Mouse (Mus musculus): Measurements from ENCODE around the gene Il6st.

Gene Il6st

DNA sequence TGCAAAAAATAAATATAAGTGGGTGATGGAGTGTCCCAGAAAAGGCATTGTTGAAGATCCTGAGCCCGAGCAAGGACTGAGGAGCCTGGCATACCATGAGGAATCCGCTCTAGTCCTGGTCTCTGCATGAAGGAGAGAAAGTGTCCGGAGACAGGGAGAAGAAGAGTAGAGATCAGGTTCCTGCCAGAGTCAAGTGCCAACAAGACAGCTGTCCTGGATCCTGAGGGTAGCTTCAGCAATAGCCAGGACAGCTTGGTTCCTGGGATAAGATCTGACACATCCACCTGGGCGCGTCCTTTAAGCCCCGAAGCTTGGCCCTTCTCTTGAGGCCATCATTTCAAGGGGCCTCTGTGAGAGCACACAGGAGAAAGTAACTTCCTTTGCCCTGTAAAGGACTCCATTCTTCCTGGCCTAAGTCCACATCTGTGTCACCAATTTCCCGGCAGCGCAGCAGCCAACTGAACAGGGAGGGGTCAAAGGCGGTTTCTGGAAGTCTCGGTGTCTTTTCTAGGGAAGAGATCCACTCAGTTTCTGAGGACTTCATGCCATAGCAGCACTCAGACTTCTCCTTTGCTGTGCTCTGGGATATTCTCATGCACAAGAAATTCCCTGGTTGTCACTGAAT lies 59.6 kb downstream of the Il6st start:
- no peak for DNase-seq (ENCODE audit: low spot score in 2 of 2)

DNA sequence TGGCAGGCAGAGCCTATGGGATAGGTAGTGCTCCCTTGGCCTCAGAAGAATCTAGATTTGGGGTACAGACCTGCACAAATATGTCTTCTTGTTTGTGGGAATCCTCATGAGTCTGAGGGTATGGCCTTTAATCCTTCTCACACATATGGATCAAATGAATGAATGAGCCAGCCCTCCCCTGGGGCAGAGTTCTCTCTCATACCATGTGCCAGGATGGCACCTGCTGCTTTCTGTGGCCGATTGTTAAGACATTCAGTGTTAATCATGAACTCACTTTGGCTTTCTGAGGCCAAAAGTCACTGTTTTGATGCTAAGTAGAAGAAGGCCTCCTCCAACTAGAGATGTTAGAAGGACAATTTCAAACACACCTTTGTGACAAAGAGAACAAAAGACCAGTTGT lies 63.3 kb downstream of the Il6st start:
- DNase-seq (ENCODE audit: low spot score in 2 of 2): no peak

DNA sequence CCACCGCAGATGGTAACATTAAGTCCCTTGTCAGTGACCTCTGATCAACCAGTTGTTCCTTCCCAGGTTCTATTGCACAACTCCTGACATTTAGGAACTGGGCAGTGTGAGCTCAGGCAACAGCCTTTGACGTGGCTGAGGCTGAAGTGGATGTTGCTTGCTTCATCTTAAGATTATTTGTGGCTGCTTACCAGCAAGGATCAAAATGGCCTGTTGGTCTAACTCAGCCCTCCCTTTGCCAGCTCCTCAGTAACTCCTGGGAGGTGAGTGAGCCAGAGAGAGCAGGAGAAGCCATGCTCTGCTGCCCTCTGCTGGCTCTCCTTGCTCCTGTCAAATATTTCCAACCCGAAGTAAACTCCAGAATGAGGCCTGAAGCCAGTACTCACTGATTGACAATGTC lies 66.0 kb downstream of the Il6st start:
- DNase-seq (ENCODE audit: low spot score in 2 of 2): peak; percentile 45 to 77

DNA sequence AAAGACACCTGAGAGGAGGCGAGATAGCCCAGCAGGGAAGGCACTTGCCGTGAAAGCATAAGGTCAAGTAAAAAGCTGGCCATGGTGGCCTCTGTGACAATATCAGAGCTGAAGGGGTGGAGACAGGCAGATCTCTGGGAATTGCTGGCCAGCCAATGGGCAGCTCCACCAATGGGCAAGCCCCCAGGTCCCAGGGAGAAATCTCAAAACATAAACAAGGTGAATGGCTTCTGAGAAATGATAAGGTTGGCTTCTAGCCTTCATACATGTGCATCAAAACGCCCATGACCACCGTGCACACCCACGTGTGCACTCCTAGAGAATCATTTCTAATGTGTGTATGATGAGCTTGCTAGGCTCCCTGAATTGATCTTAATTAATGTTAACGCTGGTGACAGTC lies 68.4 kb downstream of the Il6st start:
- DNase-seq (ENCODE audit: low spot score in 2 of 2): no peak

DNA sequence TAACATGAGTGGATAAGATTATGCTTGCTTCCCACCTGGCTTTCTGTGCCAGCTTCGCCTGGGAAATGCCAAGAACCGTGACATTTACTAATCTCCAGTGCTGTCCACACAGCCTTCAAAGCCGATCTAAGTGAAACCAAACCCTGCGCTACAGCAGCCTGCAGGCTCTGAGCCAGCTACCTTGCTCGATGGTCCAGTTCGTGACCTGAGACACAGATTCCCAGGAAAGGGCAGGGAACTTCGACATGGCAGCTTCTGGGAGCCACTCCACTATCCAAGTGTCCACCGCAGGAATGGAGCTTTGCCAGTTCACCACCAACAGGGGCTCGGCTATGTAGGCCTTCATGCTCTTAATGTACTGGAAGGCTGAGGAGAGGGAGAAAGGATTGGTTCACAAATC lies 69.7 kb downstream of the Il6st start:
- no peak for DNase-seq (ENCODE audit: low spot score in 2 of 2)

DNA sequence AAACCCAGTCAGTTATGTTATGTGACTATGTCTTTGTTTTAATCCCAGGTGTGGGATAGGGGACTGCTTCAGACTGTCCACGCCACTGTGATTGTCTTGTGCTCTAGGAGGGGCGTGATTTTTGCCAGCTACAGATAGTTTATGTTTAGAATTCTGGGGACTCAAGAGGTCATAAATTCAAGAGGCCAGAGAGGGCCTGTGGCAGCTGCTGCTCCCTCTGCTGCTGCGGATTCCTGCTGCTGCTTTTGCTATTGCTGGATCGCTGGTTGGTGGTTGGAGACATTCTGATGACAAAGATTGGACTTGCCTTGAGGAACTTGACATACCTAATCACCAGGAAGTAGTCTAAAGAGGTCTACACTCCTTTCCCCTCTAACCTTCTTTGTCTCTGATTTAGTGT lies 72.7 kb downstream of the Il6st start:
- DNase-seq (ENCODE audit: low spot score in 2 of 2): no peak

DNA sequence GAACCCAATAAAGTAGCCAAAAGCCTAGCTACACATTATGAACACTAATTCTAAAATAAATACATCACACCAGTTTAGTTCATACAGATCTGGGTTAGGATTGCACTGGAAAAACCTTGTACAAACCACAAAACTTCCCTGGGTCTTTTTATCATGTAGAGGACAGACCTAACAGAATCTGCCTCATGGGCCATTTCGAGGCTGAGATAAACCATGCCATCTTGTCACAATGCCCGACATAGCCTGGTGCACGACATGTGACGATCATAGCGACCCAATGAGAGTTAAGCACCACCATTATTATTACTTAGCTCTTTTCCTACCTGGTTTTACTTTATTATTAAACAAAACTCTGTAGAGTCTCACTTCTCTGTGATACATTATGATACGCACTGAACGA lies 73.2 kb downstream of the Il6st start:
- no peak for DNase-seq (ENCODE audit: low spot score in 2 of 2)

DNA sequence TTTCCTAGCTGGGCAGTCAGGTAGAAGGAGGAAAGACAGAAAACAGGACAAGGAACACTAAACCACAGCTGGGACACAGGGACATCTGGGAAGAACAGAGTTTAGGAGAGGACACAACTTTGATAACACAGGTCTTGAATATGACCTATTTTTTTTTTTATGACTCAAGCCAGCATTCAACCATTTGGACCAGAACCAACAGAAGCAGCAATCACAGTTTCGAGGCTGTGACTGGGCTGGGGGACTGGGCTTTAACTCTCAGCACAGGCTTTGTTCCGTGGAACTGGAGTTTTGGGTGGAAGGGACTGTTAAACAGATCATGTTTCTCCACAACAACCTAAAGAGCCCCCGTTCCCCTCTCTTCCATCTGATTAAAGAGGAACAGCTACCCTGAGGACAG lies 76.7 kb downstream of the Il6st start:
- DNase-seq (ENCODE audit: low spot score in 2 of 2): no peak

DNA sequence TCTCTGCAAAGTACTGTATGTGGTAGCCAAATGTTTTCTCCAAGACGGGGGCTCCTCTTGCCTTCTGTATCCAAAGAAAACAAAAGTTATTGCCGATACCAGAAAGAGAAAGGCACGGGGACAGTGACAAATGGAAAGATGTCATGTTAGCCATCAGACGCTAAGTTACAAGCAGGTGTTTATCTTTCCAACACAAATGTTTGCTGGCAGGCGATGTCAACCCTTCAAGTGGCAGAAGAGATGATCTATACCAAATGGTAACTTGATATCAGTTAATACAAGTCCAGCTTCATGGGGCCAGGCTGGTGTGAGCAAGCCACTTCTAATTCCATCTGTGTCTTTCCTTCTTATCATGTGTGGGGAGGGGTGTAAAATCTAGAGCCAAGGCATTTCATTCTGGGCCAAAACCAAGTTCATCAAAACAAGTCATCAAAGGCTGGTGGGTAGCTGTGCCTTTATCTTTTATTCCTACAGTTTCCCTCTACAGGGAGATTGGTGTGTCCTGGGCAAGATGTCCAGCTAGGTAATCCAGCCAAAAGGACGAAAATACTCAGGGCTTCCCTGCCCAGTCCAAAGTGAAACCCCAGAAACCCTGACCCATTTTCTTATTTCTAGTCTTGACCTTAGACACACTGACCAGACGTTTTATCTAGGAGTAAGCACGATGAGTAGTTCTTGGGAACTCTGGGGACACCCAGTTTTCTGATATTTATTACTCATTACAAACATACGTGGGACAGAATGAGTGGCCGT lies 77.5 kb downstream of the Il6st start:
- DNase-seq (ENCODE audit: low spot score in 2 of 2): no peak

DNA sequence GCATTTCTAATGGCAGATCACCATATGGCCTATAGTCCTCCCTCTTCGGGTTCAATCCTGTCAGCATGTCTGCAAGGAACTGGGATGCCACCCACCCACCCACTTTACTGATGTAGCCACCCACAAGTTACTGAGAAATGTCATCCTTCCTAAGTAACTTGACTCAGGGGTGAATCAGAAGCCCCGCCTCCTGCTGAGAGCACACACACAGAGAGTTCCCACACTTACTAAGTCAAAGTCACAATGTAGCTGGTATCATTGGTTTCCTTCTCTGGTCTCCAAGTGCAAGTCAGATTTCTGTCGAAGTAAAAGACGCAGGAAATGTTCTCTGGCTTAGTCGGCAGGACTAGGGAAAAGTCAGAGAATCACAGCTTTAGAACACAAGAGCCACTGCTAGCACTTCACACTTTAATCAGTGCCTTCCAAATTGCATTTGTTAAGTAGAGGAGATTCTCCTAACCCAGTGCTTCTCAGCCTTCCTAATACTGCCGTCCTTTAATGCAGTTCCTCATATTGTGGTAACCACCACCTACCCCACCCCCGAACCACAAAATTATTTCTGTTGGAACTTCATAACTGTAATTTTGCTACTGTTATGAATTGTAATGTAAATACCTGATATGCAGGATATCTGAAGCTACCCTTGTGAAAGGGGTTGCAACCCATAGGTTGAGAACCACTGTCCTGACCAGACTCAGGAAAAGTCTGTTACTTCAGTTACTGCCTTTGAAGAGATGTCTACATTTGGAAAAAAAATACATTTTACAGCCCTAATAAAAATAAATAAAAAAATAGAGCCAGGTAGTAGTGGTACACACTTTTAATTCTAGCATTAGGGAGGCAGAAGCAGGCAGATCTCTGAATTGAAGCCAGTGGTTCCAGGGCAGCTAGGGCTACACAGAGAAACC lies 88.0 kb downstream of the Il6st start:
- DNase-seq (ENCODE audit: low spot score in 2 of 2): no peak

DNA sequence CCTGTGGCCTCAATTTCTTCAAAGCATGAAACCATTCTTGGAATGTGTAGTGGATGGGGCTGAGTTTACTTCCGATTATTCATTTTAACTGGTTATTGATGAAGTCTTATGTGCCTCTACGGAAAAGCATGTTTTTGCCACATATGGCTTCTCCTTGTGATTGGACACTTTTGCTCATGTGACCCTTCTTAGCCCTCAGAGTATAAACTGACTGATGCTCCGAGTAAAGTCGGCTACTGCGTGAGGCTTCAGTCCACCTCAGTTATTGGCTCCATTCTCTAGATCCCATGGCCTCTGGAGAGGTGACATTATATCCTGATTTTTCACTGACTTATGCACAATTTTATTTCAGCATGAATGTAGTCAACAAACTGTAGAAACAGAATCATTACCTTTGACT lies 89.4 kb downstream of the Il6st start:
- no peak for DNase-seq (ENCODE audit: low spot score in 2 of 2)

DNA sequence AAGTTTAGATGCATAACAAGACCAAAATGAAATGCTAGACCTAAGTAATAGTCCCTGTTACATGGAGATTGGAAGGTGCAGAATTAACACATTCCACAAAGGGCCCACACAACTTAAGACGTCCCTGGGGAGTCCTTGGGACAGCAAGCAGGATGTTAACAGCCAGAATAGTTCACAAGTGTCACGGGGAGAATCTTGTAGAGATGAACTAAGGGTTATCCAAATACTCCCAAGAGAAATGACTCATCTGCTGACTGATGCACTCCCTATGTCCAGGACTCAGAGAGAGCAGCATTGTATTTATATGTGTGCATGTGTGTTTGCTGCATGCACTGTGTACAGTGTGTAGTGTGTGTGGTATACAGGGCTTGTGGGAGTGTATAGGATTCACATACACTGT lies 92.6 kb downstream of the Il6st start:
- no peak for DNase-seq (ENCODE audit: low spot score in 2 of 2)
